Mouse (Mus musculus) adrenal gland, adult 8-10 months (tissue): ENCODE measurements at regions not wholly inside any gene's neighbourhood (a gene's known extent, or its start where the extent isn't known, plus 50 kb on each side); places are given as distances from the start of the nearest gene placed in this dataset.

ENCODE experiments used
- DNase-seq: peaks from one replicate; pipeline ENCODE4 v3.0.0; 2022

GRCm38 (mm10) chr5:99165807-99166360 is 128.7 kb upstream of the Prkg2 start:
- DNase-seq = no peak

DNA sequence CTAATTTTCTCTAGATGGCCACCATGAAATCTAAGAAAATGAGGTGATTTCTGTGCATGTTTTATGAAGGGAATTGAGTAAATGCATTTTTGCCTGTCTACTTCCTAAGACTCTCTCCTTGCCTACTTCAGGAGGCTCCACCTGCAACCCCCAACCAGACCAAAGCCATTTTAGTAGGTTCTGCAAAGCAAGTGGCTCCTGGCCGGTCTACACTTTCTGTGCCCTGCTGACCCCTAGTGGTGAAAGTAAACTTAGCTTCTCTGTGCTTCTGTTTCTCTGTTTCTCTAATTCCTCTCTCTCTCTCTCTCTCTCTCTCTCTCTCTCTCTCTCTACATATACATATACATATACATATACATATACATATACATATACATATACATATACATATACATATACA is 120.8 kb upstream of the Prkg2 start:
- DNase-seq = peak; percentile 3

DNA sequence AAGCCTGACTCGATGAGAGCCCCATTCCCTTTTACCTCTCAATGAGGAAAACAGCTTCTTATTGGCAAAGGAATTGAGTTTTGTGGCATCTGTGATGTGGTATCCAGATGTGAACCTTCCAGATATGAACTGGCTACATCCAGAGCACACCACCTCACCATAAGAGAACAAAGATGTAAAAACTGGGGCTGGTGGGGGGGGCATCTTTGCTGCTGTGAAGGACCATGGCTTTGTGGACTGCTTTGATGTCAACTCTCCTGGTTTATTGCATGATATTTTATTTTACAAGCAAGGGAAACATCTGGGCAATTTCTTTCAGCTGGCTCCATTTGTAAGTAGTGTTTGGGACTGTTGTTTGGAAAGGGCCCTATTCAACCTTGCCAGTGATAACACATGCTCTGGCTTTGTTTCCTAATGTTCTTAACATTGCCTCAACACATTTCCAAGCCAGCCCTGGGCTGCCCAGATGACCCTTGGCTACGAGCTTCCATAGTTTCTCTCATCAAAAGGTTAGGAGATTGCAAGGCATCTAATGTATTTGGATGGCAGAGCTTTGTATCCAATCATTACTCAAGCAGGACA is 116.2 kb upstream of the Prkg2 start:
- DNase-seq = no peak

DNA sequence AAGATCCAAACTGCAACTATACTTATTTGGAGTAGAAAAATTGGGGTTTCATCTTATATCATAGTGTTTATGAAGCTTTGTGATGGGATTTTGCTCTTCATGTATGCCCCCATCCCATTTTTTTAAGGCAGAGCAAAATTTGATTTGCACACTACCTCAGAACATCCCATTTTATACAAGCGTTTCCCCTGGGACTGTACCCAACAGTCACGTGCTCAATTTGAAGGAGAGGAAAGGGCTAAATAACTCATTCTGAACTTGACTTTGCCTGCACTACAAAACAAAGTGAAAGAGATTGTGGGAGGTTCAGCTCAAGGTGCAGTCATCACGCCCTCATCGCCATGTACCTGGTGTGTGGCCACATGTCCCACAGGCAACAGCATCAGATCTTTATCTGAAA is 115.1 kb upstream of the Prkg2 start:
- no peak for DNase-seq

DNA sequence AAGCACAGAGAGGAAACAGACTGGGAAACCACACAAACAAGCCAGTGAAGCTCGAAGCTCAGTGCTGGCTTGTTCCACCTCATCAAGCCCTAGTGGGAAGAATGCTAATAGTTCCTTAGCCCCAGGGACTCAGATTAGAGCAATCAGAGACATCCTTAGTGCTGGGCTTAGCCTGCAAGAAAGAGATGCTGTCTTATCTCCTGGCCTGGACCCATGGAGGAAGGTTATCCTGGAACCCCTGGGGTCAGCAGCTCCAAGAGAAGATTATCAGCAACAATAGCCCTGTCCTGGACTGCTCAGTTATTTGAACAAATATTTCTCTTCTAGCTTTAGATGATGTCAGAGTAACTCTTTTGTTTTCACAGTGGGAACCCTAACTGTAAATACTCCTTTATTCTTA is 112.8 kb upstream of the Prkg2 start:
- DNase-seq = no peak

DNA sequence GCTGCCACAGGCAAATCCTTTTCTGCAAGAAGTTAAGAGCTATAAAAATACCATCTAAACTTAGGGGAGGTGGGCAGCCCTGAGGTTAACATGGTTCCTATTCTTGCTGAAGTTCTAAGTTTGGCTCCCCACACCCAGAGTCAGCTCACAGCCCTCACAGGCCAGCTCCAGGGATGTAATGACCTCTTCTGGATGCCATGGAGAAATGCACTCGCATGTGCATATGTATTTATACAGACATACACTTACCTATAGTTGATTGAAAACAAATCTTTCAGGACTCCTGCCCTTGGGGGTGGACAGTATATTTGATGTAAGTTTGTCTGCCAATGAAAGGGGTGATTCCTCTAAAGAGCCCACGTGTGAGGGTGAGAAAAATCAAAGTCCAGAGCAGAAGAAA is 95.5 kb upstream of the Prkg2 start:
- no peak for DNase-seq

GRCm38 (mm10) chr5:99128628-99129027 is 91.5 kb upstream of the Prkg2 start:
- DNase-seq = no peak

GRCm38 (mm10) chr5:99125418-99125817 is 88.3 kb upstream of the Prkg2 start:
- no peak for DNase-seq

GRCm38 (mm10) chr5:99111755-99112154 is 74.6 kb upstream of the Prkg2 start:
- DNase-seq = no peak

DNA sequence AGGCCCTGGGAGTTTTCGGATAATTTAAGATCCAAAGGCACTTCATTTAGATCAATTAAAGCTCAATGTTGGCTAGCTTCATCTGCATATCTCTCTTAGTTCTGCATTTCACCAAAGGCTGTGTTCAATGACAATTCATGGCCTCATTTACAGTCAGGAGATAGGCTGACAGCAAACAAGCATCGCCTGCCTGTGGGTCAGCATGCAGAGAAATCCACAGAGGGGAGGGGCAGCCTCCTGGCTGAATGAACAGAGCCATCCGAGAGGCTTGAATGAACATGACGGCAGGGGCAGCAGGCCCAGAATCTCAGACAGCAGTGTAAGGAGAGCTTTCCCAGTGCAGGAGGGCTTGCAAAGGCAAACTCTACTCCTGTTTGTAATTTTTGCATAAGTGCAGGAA is 74.1 kb upstream of the Prkg2 start:
- no peak for DNase-seq

DNA sequence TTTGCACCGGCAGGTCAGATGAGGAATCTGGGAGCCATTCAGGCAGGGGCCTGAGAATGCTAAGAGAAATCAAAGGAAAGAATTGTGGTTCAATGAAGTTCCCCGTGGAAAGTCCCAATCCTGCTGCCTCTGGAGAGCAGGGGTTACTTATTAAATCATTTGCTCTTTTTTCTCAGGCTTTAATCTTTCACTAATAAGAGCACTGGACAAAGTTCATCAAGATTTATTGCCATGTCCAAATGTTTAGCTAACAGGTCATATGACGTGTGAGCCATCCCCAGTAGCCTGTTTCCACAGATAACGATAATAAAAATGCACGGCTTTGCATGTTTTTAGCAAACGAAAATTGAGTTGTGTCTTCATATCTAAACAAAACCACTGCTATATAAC is 62.6 kb upstream of the Prkg2 start:
- no peak for DNase-seq

- DNase-seq = no peak
These were observed 62.0 kb upstream of the Prkg2 start for GRCm38 (mm10) chr5:99099014-99099726.
